Mouse (Mus musculus): ENCODE measurements around the gene Cbx7.

Cbx7 gene

GRCm38 (mm10) chr15:80009421-80010181 lies 38.7 kb upstream of the Cbx7 start:
- Histone ChIP-seq H3K36me3 (ENCODE audit: control insufficient read depth, insufficient read depth, low read length, poor library complexity, severe bottlenecking) (no peaks in the 10 kb centered on the region), H3K27me3 (ENCODE audit: control insufficient read depth, insufficient read depth, low read length, poor library complexity, severe bottlenecking) (no peaks in the 10 kb centered on the region; the same call in 1 of the 2 replicates)
- DNase-seq (ENCODE audit: low read depth, low spot score) = no peak

- Histone ChIP-seq H3K36me3 (ENCODE audit: control insufficient read depth, insufficient read depth, low read length, poor library complexity, severe bottlenecking) (no peaks in the 10 kb centered on the region), H3K27me3 (ENCODE audit: control insufficient read depth, insufficient read depth, low read length, poor library complexity, severe bottlenecking) (no peaks in the 10 kb centered on the region)
- DNase-seq (ENCODE audit: low read depth, low spot score) = no peak
These were observed 37.5 kb upstream of the Cbx7 start for GRCm38 (mm10) chr15:80008461-80008860.

GRCm38 (mm10) chr15:80006156-80006555 lies 35.2 kb upstream of the Cbx7 start:
- H3K27me3 ChIP-seq (ENCODE audit: control insufficient read depth, insufficient read depth, low read length, poor library complexity, severe bottlenecking) = no peaks in the 10 kb centered on the region
- H3K36me3 ChIP-seq (ENCODE audit: control insufficient read depth, insufficient read depth, low read length, poor library complexity, severe bottlenecking) = no peaks in the 10 kb centered on the region
- DNase-seq (ENCODE audit: low read depth, low spot score) = no peak

GRCm38 (mm10) chr15:80005436-80005835 lies 34.5 kb upstream of the Cbx7 start:
- Histone ChIP-seq H3K27me3 (ENCODE audit: control insufficient read depth, insufficient read depth, low read length, poor library complexity, severe bottlenecking) (no peaks in the 10 kb centered on the region), H3K36me3 (ENCODE audit: control insufficient read depth, insufficient read depth, low read length, poor library complexity, severe bottlenecking) (no peaks in the 10 kb centered on the region)
- DNase-seq (ENCODE audit: low read depth, low spot score) = no peak

GRCm38 (mm10) chr15:80004644-80005340 lies 33.9 kb upstream of the Cbx7 start:
- Histone ChIP-seq H3K27me3 (ENCODE audit: control insufficient read depth, insufficient read depth, low read length, poor library complexity, severe bottlenecking) (no peaks in the 10 kb centered on the region), H3K36me3 (ENCODE audit: control insufficient read depth, insufficient read depth, low read length, poor library complexity, severe bottlenecking) (no peaks in the 10 kb centered on the region)
- DNase-seq (ENCODE audit: low read depth, low spot score) = no peak

- Histone ChIP-seq H3K36me3 (ENCODE audit: control insufficient read depth, insufficient read depth, low read length, poor library complexity, severe bottlenecking) (no peaks in the 10 kb centered on the region), H3K27me3 (ENCODE audit: control insufficient read depth, insufficient read depth, low read length, poor library complexity, severe bottlenecking) (no peaks in the 10 kb centered on the region)
- DNase-seq (ENCODE audit: low read depth, low spot score) = no peak
These were observed 32.7 kb upstream of the Cbx7 start for GRCm38 (mm10) chr15:80003581-80003980.

- DNase-seq (ENCODE audit: low read depth, low spot score) = no peak
These were observed 30.7 kb upstream of the Cbx7 start for GRCm38 (mm10) chr15:80001601-80002000.

GRCm38 (mm10) chr15:80000694-80001093 lies 29.8 kb upstream of the Cbx7 start:
- H3K27me3 ChIP-seq (ENCODE audit: control insufficient read depth, insufficient read depth, low read length, poor library complexity, severe bottlenecking) = no peaks in the 10 kb centered on the region
- no peak for DNase-seq (ENCODE audit: low read depth, low spot score)
- no peaks in the 10 kb centered on the region for H3K36me3 ChIP-seq (ENCODE audit: control insufficient read depth, insufficient read depth, low read length, poor library complexity, severe bottlenecking)

More at GRCm38 (mm10) chr15:80001601-80002000, 30.7 kb upstream of the Cbx7 start:
- Histone ChIP-seq H3K36me3 (ENCODE audit: control insufficient read depth, insufficient read depth, low read length, poor library complexity, severe bottlenecking) (no peaks in the 10 kb centered on the region), H3K27me3 (ENCODE audit: control insufficient read depth, insufficient read depth, low read length, poor library complexity, severe bottlenecking) (no peaks in the 10 kb centered on the region)

GRCm38 (mm10) chr15:79997988-79998387 lies 27.1 kb upstream of the Cbx7 start:
- no peak for DNase-seq (ENCODE audit: low read depth, low spot score)
- no peaks in the 10 kb centered on the region for H3K36me3 ChIP-seq (ENCODE audit: control insufficient read depth, insufficient read depth, low read length, poor library complexity, severe bottlenecking)
- no peaks in the 10 kb centered on the region for H3K27me3 ChIP-seq (ENCODE audit: control insufficient read depth, insufficient read depth, low read length, poor library complexity, severe bottlenecking)

GRCm38 (mm10) chr15:79996781-79997180 lies 25.9 kb upstream of the Cbx7 start:
- no peaks in the 10 kb centered on the region for H3K36me3 ChIP-seq (ENCODE audit: control insufficient read depth, insufficient read depth, low read length, poor library complexity, severe bottlenecking)
- no peak for DNase-seq (ENCODE audit: low read depth, low spot score)
- H3K27me3 ChIP-seq (ENCODE audit: control insufficient read depth, insufficient read depth, low read length, poor library complexity, severe bottlenecking) = no peaks in the 10 kb centered on the region

GRCm38 (mm10) chr15:79995552-79995951 lies 24.6 kb upstream of the Cbx7 start:
- H3K27me3 ChIP-seq (ENCODE audit: control insufficient read depth, insufficient read depth, low read length, poor library complexity, severe bottlenecking) = no peaks in the 10 kb centered on the region
- no peaks in the 10 kb centered on the region for H3K36me3 ChIP-seq (ENCODE audit: control insufficient read depth, insufficient read depth, low read length, poor library complexity, severe bottlenecking)
- no peak for DNase-seq (ENCODE audit: low read depth, low spot score)

GRCm38 (mm10) chr15:79994566-79994965 lies 23.6 kb upstream of the Cbx7 start:
- no peaks in the 10 kb centered on the region for H3K36me3 ChIP-seq (ENCODE audit: control insufficient read depth, insufficient read depth, low read length, poor library complexity, severe bottlenecking)
- DNase-seq (ENCODE audit: low read depth, low spot score) = no peak

GRCm38 (mm10) chr15:79986182-79986581 lies 15.3 kb upstream of the Cbx7 start:
- no peak for DNase-seq (ENCODE audit: low read depth, low spot score)
- no peaks in the 10 kb centered on the region for H3K27me3 ChIP-seq (ENCODE audit: control insufficient read depth, insufficient read depth, low read length, poor library complexity, severe bottlenecking)
- no peaks in the 10 kb centered on the region for H3K36me3 ChIP-seq (ENCODE audit: control insufficient read depth, insufficient read depth, low read length, poor library complexity, severe bottlenecking)

More at GRCm38 (mm10) chr15:79994566-79994965, 23.6 kb upstream of the Cbx7 start:
- no peaks in the 10 kb centered on the region for H3K27me3 ChIP-seq (ENCODE audit: control insufficient read depth, insufficient read depth, low read length, poor library complexity, severe bottlenecking)

GRCm38 (mm10) chr15:79985471-79985870 lies 14.6 kb upstream of the Cbx7 start:
- Histone ChIP-seq H3K27me3 (ENCODE audit: control insufficient read depth, insufficient read depth, low read length, poor library complexity, severe bottlenecking) (no peaks in the 10 kb centered on the region), H3K36me3 (ENCODE audit: control insufficient read depth, insufficient read depth, low read length, poor library complexity, severe bottlenecking) (no peaks in the 10 kb centered on the region)
- DNase-seq (ENCODE audit: low read depth, low spot score) = no peak

- H3K27me3 ChIP-seq (ENCODE audit: control insufficient read depth, insufficient read depth, low read length, poor library complexity, severe bottlenecking) = no peaks in the 10 kb centered on the region
- H3K36me3 ChIP-seq (ENCODE audit: control insufficient read depth, insufficient read depth, low read length, poor library complexity, severe bottlenecking) = no peaks in the 10 kb centered on the region
- DNase-seq (ENCODE audit: low read depth, low spot score) = no peak
These were observed 13.2 kb upstream of the Cbx7 start for GRCm38 (mm10) chr15:79984152-79984551.

Data from splenic B cell, adult 2 months (primary cell).